Mouse (Mus musculus) sigmoid colon, adult 10 weeks (tissue): ENCODE measurements around the gene Ifrd1. TPM values are rescaled to one million over a fixed set of nuclear protein-coding genes. Genes with fewer than 3 reads are reported as not detected.

Experiments
- polyA plus RNA-seq: library from polyadenylated mRNA; stranded (reverse); fragments of 350-450 nt; fragmentation: Illumina TruSeq; extraction: RNeasy Lipid Tissue Mini Kit (QIAGEN cat#74804); gene quantifications from one replicate; pipeline ENCODE4 v1.2.3, GENCODE M21; 2014; ENCODE audit warnings: low read depth, low replicate concordance

Ifrd1 gene
- 501 TPM for polyA plus RNA-seq

GRCm38 (mm10) chr12:40248454-40249180, at the start of gene Ifrd1:
Gene Ifrd1, minus strand, starts transcription at chr12:40248504.

GRCm38 (mm10) chr12:40199302-40199701, 49.0 kb downstream of the Ifrd1 start, which contains the start of gene Lsmem1:
Gene Lsmem1, minus strand, starts transcription at chr12:40199490.

Other genes with a start within 250 kb of the Ifrd1 start
- 264 TPM for gene Arl4a, start 210.5 kb downstream of the Ifrd1 start, polyA plus RNA-seq
- gene Scin, start 114.3 kb downstream of the Ifrd1 start, polyA plus RNA-seq = 211 TPM
- not detected for gene Lsmem1, start 49.0 kb downstream of the Ifrd1 start, polyA plus RNA-seq
- gene Zfp277, start 197.4 kb upstream of the Ifrd1 start, polyA plus RNA-seq = 61.0 TPM
- 3.9 TPM for gene Dock4, start 197.4 kb upstream of the Ifrd1 start, polyA plus RNA-seq